Mouse (Mus musculus): ENCODE measurements around the gene Chchd5.

The Chchd5 gene

DNA sequence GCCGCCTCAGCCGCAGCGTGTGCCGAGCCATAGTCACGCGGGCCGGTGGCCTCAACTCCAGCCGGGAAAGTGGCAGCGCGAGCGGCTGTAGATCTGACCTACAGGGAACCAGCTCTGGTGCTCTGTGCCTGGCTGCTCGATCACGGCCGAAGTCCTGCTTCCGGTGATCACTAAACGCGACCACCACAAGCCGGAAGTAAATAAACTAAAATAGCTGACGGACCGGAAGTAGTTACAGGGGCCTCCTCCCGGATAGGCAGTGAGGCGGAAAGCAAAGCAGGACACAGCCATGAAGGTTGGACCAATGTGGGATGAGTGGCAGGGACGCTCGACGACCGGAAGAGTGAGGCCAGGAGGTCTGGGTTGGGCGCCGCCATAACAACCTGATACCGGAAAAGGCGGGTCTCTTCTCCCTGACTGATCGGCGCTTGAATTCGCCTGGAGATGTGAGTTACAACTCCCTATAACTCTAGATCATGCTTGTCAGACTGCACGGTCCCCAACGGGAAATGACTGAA lies at the start of gene Chchd5:
TSS of gene Chchd5 (plus strand) at position 289 of the 518 bp plus-strand sequence.
- DNase-seq (ENCODE audit: low read depth, low spot score) = peak; percentile 88

DNA sequence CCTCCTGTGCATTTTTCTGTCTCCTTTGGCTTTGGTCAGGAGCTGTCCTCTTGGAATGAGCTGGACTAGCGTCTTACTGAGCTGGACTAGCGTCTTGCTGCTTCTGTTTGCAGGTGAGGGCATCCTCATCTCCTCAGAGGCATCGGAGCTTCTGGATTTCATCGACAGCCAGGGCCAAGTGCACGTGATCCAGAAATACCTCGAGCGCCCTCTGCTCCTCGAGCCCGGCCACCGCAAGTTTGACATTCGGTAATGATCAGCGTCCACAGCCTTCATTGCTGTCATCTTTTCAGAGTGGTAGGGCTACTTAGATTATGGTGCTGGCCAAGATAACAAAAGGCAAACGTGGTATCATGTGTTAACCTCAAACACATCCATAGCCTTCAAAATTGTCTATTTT lies 48.4 kb upstream of the Chchd5 start:
- DNase-seq (ENCODE audit: low read depth, low spot score) = no peak

DNA sequence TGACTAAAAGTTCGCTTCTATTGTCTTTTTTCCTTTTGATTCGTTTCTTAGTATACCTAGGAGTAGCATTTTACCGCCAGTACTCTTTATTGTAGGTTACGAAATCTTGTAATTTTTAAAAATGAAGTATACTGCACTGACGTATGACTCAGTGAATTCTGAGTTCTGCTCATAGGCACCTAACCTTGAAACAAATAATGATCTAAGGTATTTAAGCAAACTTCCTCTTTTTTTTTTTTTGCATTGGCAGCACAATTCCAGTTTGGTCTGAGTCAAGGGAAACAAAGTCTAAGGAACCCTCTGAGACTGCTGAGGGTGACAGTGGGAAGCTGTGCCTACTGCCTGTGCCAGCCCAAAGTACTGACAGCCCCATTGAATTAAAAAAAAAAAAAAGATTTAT lies 46.0 kb upstream of the Chchd5 start:
- DNase-seq (ENCODE audit: low read depth, low spot score) = no peak

DNA sequence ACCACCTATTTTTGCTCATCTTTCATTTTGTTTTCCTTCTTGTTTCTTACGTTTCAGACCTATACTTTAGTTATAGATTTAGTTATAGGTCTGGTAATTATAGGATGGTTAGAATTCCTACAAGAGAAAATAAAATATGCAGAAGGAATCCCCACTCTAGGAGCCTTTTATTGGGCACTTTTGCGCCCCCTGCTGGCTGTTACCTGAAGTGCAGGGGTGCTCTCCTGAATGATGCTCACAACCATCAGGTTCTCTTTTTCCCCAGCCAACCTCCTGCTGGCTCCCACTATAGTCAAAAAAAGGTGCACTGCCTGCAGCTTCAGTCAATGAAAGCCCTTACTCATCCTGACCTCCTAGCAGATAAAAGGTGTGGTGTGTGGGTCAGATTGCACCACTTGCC lies 44.5 kb upstream of the Chchd5 start:
- DNase-seq (ENCODE audit: low read depth, low spot score) = peak; percentile 70

DNA sequence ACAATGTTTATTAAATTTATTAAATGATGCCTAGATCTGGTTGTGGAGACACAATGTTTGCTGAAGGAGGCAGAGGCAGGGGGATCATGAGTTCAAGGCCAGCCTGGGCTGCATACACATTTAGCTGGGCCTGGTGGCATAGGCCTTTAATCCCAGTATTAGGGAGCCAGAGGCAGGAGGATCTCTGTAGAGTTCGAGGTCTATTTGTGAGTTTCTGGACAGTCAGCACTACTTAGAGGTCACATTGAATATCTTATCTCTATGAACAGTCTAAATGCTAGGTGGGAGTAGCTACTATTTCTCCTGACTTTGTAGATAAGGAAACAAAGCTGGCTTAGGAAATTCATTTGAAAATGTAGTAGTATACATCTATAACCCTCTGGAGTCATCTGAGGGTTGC lies 42.0 kb upstream of the Chchd5 start:
- DNase-seq (ENCODE audit: low read depth, low spot score) = no peak

DNA sequence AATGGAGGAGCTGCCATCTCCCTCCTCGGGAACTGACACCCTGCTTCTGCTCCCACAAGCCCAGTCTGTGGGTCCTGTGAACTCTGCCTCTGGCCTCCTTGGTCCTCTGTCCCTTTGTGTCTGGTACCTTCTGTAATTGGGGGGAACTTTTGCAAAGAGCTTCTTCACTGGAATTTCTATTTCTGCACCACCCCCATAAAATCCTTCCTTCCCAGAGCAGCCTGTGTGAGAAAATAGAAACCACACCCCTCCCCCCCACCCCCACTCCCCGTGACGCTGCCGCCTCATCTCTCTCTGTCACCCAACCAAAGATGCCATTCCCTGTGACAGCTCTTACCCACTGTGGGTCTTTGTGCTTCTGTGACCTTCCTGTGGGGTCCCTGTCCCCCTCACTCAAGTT lies 39.1 kb upstream of the Chchd5 start:
- DNase-seq (ENCODE audit: low read depth, low spot score) = no peak

DNA sequence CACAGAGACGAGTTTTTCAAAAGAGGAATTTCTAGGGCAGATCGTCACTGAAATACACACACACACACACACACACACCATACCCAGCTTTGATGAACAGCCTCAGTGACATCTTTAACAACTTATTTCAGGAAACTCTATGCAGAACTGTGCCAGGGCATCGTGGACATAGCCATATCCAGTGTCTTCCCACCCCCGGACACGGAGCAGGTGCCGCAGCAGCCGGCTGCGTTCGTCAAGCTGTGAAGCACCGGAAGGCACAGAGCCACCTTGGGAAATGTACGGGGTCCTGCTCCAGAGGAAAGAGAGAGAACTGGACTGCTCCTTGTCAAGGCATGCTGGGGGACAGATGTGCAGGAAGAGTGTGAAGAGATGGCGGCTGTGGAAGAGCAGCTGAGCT lies 36.7 kb upstream of the Chchd5 start:
- DNase-seq (ENCODE audit: low read depth, low spot score) = no peak

DNA sequence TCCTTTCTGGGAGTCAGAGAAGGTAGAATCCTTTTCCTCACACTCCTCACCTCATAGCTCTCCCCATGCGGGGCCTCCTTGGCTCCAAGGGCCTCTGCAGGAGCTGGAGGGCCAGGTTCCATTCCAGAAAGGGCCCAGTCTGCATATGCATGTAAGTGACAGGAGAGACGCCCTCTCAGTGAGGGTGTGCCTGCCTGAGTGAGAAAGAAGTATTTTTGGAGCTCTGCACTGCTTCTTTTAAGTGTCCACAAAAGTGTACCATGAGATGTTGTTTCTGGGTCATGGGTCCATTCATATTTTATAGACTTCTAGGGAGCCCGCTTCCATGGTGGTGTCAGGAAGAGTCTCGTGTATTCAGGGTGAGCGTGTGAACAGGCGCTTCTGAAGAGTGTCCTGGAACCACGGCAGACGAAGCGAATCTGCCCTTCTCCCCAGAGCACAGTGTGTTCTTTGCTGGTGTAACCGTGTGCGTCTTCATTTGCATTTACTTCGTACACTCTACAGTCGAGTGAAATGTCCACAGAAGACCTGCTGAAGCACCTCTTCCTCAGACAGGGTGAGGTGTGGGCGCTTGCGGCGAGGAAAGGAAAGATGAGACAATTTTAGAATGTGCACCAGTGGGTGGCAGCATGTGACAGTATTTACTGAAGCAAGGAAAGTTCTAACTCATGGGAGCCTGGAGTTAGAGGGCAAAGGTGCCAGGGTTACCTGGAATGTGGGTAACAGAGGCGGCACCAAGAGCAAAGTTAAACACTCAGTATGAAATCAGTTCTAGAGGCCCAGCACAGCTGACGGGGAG lies 35.4 kb upstream of the Chchd5 start:
- DNase-seq (ENCODE audit: low read depth, low spot score) = no peak

DNA sequence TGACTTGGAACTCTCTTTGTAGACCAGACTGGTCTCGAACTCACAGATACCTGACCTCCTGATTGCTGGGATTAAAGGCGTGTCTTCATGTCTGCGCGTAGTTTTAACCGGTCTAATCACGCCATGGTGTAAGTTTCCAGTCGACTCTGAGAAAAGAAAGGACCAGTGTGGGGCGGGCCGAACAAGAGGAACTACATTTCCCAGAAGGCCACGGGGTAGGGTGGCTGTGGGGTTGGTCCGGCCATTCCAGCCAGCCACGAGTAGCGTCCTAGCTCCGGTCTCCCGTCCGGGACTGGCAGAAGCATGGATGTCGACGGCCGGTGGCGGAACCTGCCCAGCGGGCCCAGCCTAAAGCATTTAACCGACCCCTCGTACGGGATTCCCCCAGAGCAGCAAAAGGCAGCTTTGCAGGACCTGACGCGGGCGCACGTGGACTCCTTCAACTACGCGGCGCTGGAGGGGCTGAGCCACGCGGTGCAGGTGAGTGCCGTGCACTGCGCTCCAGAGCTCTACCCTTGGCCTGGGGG lies 28.7 kb upstream of the Chchd5 start, which contains the start of gene Polr1b:
TSS of gene Polr1b (plus strand) at position 212 of the 527 bp plus-strand sequence.
- DNase-seq (ENCODE audit: low read depth, low spot score) = peak; percentile 90

DNA sequence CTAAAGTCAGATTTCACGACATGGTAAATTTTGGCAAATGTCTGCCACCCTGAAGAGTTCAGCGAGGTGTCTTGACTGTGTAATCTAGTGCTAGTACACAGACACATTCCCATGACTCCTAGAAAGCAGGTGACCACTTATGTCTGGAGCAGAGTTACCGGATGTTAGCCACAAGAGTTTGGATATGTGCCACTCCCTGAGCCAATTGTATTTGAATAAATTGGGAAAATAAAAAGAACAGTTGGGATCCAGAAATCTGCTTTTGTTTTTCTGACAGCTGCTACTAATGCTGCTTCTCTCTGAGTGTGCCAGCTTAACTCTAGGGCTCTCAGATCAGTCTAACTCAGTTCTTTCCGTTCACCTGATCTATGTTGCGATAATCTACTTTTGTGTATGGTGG lies 16.6 kb upstream of the Chchd5 start:
- no peak for DNase-seq (ENCODE audit: low read depth, low spot score)

DNA sequence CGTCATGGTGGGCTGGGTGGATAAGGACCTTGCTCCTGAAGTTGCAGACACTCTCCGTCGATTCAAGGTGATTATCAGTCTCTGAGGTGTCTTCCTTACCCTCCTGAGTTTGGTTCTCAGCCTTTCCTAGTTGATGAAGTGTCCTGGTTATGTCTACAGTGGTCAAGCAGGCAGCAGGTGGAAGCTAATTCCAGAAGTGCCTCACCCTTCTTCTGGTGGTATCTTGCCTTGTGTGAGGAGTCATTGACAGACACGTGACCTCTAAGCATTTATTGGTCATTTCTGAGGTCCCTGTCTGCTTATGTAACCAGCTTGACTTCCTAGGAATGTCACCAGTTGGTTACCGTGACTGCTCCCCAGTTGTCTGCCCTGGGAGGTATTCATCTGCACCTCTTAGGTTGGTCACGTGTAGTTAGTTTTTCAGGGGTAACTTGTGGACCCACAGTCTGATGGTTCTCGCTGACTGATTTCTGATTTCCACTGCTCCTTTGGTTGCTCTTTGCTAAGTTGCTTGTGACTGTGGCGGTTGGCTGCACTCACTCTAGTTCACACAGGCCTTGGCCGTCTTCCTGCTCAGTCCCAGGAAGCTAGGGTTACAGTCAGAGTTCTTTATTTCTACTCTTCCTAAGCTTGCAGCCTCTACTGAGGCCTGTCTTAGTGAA lies 13.7 kb upstream of the Chchd5 start:
- no peak for DNase-seq (ENCODE audit: low read depth, low spot score)

DNA sequence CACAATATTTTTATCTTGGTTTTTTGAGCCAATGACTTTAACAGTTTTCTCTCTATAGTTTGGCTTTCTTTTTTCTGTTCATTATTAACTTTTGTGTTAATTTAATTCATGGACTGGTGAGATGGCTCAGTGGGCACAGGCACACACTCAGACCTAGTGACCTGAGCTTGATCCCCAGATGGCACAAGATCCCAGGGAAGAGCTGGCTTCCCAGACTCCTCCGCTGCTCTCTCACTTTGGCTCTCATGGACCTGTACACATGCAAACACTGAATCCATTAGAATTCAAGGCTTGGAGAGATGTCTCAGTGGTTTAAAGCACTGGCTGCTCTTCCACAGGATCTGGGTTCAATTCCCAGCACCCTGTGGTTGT lies 13.1 kb upstream of the Chchd5 start:
- no peak for DNase-seq (ENCODE audit: low read depth, low spot score)

DNA sequence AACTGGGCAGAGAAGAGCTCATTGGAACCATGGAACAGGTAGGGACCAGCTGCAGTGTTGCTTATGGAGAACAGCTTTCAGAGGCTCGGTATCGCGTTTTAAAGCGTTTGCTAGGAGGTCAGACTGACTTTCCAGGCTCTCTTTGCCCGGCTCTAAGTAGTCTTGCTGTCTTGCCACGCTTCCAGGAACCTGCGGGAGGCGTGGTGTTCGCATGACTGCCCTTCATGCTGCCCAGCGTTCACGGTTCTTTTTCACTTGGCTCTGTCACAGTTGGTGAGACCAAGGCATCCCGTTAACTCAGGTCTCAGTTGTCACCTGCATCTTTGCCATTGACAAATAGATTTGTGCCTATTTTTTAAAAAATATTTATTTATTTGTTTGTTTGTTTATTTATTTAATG lies 11.4 kb upstream of the Chchd5 start:
- DNase-seq (ENCODE audit: low read depth, low spot score) = no peak

DNA sequence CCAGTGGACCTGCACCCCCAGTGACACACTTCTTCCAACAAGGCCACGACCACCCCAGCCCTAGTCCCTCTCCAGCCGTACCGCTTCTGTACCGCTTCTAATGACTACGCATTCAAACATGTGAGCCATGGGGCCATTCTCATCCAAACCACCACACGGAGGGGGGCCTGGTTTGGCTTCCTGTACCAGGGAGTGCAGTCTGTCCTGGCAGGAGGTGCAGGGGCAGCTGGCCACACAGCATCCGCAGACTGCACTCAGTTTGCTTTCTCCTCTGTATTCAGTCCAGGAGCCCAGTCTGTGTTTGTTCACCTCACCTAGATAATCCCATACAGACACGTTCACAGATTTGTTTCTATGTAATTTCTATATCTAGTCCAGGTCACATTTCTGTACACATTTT lies 7.5 kb upstream of the Chchd5 start:
- DNase-seq (ENCODE audit: low read depth, low spot score) = no peak

DNA sequence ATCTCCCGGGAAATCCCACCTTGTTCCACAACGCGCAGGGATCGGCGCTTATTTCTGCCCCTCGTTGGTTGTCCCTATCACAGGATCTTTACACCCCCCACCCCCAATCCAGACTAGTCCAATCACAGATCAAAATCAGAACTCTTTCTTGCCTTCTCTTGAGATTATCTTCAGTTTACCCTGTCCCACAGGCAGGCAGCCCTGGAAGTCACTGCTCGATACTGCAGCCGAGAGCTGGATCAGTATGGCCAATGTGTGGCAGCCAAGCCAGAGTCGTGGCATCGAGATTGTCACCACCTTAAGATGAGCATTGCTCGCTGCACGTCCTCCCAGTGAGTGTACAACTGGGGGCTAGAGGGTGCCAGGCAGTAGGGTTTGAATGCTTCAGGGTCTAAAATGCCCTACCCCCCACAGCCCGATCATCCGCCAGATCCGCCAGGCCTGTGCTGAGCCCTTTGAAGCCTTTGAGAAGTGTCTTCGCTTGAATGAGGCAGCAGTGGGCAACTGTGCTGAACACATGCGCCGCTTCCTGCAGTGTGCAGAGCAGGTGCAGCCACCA lies 566 bp downstream of the Chchd5 start:
- DNase-seq (ENCODE audit: low read depth, low spot score) = peak; percentile 56

DNA sequence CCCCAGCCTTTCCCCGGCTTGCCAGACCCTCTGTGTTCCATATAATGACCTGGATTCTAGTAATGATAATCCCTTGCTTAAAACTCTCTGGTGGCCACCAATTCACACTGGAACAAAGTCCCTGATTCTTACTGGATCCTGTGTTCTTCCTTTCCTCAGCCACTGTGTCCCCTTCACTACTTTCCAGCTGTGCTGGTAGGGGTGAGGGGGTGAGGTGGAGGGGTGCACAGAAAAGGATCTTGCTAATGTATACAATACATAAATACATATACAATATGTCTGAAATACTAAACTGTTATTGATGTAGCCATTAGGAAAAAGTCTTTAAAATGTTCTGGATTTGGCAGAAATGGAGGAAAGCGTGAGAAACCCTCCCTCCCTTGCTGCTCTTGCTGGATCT lies 1.3 kb downstream of the Chchd5 start:
- no peak for DNase-seq (ENCODE audit: low read depth, low spot score)

DNA sequence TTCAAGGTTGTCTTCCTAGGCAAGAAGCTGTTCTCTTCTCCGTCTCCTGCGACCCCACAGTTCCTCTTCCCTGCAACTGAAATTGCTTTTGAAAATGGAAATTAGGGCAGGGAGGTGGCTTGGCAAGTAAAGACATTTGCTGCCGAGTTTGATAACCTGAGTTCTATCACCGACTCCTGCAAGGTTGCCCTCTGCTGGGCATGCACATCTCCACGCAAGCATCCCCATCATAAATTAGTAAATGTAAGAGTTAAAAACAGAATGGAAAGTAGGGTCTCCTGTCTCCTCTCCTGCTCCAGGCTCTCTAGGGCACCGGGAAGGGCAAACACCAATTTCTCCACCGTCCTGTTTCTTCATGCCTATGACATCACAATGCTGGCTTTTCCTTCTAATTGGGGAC lies 2.7 kb downstream of the Chchd5 start:
- DNase-seq (ENCODE audit: low read depth, low spot score) = peak; percentile 23

DNA sequence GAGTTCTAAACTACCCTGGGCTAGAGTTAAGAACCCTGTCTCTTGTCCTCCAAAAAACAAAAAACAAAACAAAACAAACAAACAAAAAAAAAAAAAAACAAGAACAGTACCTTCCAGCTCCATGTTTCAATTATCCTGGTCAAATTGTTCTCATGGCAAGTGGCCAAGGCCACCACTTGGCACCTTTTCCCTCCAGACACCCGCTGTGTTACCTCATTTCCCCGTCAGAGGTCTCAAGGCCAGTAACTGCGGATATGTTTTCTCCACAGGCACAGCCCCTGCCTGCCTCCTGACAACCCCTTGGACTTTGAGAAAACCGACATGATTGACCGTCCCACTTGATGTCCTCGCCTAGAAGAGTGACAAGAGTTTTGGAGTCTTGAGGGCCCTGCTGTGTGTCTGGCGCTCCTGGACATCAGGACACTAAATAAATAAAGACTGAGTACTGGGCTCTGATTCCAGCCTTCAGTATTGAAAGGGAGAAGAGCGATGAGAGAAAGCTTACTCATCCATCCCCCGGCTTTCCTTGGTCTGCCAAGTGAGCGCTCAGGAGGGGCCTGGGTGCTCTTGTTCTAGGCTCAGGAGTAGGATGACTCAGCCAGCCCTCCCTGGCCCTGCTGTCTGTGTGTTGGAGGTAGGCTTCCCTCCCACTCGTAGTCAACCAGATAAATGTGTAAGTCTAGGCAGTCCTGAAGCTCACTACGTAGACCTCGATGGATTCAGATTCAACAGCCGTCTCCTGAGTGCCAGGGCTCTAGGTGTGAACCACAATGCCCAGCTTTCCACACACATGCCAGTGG lies 3.7 kb downstream of the Chchd5 start:
- no peak for DNase-seq (ENCODE audit: low read depth, low spot score)

DNA sequence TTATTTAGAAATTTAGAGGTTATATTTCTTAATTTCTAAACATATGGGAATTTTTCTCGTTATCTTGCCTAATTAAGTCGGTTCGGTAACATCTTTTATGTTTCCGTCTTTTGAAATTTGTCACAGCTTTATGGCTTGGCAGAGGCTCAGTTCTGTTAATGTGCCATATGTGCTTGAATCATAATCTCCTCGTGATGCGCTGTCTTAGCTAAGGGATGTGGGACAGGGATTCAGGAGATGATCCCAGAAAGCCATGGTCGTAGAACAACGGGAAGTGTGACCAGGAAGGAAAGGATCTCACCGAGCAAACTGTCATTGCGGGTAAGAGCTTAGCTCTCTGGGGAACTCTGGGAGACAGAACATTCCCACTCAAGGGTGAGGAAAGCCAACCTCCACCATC lies 10.4 kb downstream of the Chchd5 start:
- DNase-seq (ENCODE audit: low read depth, low spot score) = no peak

DNA sequence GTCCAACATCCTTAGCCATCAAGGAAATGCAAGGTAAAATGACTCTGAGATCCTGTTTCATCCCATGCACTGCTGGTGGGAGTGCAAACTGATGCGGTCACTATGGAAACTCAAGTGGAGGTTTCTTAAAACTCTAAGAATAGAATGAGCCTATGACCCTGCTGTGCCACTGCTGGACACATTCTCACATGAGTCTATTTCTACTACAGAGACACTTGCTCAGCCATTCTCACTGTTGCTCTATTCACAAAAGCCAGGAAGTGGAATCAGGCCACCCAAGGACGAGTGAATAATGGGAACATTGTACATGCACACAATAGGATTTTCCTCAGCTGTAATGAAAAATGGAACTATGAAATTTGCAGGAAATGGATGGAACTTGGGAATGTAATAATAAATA lies 19.3 kb downstream of the Chchd5 start:
- DNase-seq (ENCODE audit: low read depth, low spot score) = no peak

DNA sequence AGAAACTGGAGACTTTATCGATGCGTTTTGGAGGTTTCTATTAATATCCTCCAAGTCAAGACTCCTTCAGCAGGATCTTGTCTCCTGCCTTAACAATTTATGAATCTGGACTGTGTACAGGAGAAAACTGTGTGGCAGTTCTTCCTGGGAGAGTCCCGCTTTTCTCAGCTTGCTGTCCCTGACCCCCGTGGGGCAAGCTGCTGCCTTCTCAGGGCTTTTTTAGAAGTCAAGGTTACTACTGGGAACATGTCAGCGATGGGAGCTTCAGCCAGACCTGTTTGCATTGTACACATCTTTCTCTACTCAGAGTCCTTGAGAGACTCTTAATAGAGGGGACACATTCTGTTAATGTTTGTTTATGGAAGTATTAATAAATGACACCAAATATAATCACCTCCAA lies 20.9 kb downstream of the Chchd5 start:
- DNase-seq (ENCODE audit: low read depth, low spot score) = no peak

DNA sequence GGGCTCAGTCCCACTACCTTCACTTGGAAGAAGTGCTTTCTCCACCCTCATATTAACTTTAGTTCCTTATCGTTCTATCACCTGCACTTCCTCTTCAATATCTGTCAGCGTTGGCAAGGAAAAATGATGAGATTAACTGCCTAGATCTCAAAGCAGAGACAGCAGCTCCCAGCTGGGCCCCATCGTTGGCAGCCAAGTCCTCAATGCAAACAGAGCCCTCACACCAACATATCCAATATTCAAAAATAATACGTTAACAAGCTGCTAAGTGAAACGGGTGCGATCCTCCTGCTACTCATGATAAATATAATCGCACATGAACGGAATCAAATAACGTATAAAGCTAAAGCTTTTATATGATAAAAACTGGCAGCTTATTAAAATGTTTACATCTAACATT lies 21.6 kb downstream of the Chchd5 start:
- DNase-seq (ENCODE audit: low read depth, low spot score) = no peak

All from CD4-positive, CD25-positive, alpha-beta regulatory T cell, adult 2 months (primary cell).